Mouse (Mus musculus) mesoderm, embryonic 11.5 days (tissue): Measurements from ENCODE around the gene Slc37a1.
A peak's percentile ranks its signal among the peaks of the same experiment; 100 is the strongest.

Source experiments
- DNase-seq: peaks from one replicate; pipeline ENCODE4 v3.0.0-alpha.2; 2012; ENCODE audit warnings: low read depth, low spot score

Slc37a1 gene

GRCm38 (mm10) chr17:31290859-31291258 is 4.3 kb downstream of the Slc37a1 start:
- no peak for DNase-seq

- no peak for DNase-seq
Observed at GRCm38 (mm10) chr17:31294363-31295214, 8.0 kb downstream of the Slc37a1 start.

GRCm38 (mm10) chr17:31295215-31295891 is 8.8 kb downstream of the Slc37a1 start:
- DNase-seq: no peak

DNA sequence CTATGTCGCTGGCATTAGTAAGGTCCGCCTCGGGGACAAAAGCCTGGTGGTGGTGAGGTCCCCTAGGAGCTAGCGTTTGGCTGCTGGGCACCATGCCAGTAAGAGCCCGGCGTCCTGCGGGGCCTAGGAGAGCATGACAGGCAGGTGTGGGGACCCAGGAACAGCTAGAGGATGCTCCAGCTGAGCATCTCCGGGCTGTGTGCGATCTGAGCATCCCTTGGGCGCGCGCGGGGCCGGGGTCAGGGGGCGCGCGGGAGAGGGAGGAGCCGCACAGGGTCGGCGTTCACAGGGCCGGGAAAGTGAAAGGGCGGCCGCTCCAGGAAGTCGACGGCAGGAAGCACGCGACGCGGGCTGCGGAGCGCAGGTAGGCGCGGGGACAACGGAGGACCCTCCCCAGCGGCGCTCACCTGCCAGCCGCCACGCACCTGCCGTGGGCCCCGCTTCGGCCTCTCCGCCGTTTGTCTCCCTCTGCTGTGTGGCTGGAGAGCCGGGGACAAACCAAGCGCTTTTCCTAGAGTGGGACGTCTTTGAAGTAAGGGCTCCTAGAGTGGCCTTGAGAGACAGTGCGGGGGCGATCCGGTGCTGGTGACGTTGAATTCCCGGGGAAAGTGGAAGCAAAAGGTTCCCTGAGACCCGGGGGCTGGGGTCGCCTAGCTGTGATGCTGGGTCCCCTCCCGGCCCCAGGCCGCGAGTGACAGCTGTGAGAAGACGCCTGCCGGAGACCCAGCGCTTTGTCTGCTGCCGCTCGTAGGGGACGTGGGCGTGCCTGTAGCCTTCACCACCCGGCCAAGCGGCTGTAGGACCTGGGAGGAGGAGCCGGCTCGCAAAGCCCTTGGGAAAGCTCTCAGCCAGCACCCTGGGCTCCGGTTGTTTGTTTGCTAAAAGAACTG is 9.5 kb downstream of the Slc37a1 start:
- DNase-seq: peak; percentile 70

DNA sequence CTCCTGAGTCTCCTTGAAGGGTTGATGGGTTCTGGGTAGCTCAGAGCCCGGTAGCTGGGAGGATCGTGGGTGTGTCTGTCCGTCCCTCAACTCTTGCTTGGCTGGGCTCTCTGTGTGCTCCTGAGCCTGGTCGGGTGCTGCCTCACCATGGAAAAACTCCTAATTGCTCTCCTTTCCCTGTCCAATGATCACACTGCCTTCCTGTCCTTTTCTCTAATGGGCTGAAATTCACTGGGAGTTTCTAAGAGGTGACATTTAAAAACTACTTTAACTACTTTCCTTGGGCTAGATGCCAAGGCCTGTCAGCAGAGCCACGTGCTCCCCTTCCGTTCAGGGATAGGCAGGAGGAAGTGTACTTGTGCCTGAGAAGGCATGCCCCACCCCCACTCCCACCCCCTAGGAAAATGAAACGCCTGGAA is 10.9 kb downstream of the Slc37a1 start:
- no peak for DNase-seq

- no peak for DNase-seq
Observed at GRCm38 (mm10) chr17:31298419-31299209, 12.0 kb downstream of the Slc37a1 start.

GRCm38 (mm10) chr17:31299981-31300380 is 13.4 kb downstream of the Slc37a1 start:
- DNase-seq: no peak

- DNase-seq: no peak
Observed at GRCm38 (mm10) chr17:31300736-31301135, 14.1 kb downstream of the Slc37a1 start.

DNA sequence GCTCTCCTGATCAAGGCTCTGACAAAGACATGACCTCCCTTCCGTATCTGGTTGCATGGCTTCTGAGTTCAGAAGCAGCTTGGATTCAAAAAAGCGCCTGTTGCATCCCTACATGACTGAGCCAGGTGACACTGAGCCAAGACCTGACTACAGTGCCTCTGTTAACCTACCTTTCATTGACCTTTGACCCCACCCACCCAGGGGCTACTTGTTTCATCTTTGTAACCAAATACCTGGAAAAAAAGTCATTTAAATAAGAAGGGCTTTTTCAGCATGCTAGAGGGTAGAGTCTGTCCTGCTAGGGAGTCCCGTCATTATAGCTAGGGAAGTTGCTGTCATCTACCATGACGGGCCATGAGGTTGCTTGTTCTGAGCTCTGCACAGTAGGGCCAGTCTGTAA is 16.8 kb downstream of the Slc37a1 start:
- no peak for DNase-seq

GRCm38 (mm10) chr17:31304895-31305775 is 18.5 kb downstream of the Slc37a1 start:
- peak; percentile 50 for DNase-seq

- DNase-seq: no peak
Observed at GRCm38 (mm10) chr17:31305776-31306120, 19.2 kb downstream of the Slc37a1 start.

GRCm38 (mm10) chr17:31307756-31308155 is 21.2 kb downstream of the Slc37a1 start:
- DNase-seq: no peak

DNA sequence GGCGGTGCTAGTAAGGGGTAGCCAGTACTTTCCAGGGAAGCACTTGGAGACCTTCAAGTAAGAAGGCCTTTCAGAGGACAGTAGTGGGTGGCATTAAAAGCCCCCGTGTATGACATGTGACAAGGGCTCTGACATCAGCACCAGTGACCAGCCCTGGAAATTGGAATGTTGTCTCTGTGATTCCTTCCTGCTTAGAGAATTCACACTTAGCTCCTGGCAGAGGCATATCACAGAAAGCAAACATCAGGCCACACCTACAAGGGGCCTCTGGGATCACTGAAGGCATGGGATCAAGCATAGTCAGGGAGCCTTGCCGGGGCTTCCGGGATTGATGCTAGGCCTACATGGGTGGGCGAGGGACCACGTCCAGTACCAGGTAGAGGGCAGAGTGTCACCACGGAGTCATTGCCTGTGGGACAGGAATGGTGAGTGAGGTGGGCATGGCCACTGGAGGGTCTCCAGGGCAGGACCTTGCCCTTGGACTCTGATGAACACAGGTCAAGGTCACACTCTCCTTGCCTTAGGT is 21.8 kb downstream of the Slc37a1 start:
- DNase-seq: no peak

GRCm38 (mm10) chr17:31309281-31309793 is 22.7 kb downstream of the Slc37a1 start:
- peak; percentile 80 for DNase-seq

DNA sequence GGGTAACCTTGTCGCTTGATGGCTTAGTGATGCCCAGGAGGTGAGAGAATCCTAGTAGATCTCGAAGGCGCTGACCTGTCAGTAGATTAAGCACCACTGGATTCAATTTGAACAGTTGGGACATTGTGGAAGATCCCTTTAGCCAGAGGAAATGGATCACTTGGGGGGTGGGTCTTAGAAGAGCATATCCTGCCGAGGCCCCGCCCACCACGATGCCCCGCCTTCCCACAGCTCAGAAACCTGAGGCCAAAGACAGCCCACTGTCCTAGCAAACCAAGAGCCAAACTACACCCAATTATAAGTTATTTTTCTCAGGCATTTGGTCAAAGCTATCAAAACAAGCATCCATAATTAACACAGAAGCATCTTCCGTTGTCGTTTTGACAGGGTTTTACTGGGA is 24.5 kb downstream of the Slc37a1 start:
- no peak for DNase-seq

- DNase-seq: no peak
Observed at GRCm38 (mm10) chr17:31312648-31313047, 26.1 kb downstream of the Slc37a1 start.

GRCm38 (mm10) chr17:31315046-31315792 is 28.6 kb downstream of the Slc37a1 start:
- DNase-seq: no peak

- no peak for DNase-seq
Observed at GRCm38 (mm10) chr17:31315993-31316392, 29.4 kb downstream of the Slc37a1 start.

GRCm38 (mm10) chr17:31316998-31317397 is 30.4 kb downstream of the Slc37a1 start:
- DNase-seq: no peak
